Mouse (Mus musculus): ENCODE data around the gene Actl6a.
"Not testable (repeated sequence)": the region's sequence is repeated elsewhere in the genome, so short reads cannot be mapped to it uniquely, and the experiment has no call there.

Gene Actl6a

GRCm38 (mm10) chr3:32705647-32706348, at the start of gene Actl6a:
TSS of gene Actl6a (plus strand) at chr3:32706298.
- not testable (repeated sequence) for DNase-seq (ENCODE audit: inconsistent ontology term)

- DNase-seq (ENCODE audit: inconsistent ontology term), result no peak
Observed at GRCm38 (mm10) chr3:32656398-32656994, 49.6 kb upstream of the Actl6a start.

DNA sequence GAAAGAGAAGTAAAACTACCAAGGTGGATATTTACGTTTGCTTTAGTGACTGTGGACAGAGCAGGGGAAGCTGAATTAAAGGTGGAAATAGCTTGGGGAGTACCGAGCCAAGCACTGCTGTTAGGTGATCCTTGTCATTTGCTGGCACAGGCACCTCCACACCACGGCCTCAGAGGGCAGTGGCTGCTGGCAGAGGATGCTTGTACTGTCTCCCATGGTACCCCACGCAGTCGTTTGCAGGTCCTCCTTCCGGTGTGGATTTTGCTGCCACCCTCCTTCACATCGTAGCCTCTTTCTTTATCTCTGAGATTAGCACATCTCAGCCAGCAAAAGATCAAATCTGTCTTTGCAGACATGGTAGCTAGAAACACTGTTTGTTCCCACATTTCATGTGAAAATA, 47.7 kb upstream of the Actl6a start:
- DNase-seq (ENCODE audit: inconsistent ontology term), result no peak

DNA sequence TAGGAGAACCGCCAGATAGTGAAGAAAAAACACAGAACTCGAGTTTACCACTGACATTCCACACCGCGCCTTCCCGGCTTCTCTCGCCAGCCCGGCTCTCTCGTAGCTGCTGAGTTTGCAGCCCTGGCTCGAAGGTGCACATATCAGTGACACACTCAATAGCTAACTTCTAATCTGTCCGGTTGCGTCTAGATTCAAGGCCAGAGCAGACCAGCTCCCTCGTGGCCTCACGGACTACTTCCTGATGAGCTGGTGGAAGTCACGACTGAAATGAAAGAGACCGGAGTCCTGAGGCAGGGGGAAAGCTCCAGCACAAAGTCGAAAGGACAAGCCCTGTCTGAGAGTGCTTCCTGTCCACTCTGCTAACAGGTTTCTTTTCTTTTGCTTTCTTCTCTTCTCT, 47.3 kb upstream of the Actl6a start:
- no peak for DNase-seq (ENCODE audit: inconsistent ontology term)

- DNase-seq (ENCODE audit: inconsistent ontology term), result no peak
Observed at GRCm38 (mm10) chr3:32659506-32659905, 46.6 kb upstream of the Actl6a start.

- DNase-seq (ENCODE audit: inconsistent ontology term), result no peak
Observed at GRCm38 (mm10) chr3:32660276-32660675, 45.8 kb upstream of the Actl6a start.

GRCm38 (mm10) chr3:32660831-32661555, 45.1 kb upstream of the Actl6a start:
- no peak for DNase-seq (ENCODE audit: inconsistent ontology term)

GRCm38 (mm10) chr3:32661556-32661930, 44.6 kb upstream of the Actl6a start:
- DNase-seq (ENCODE audit: inconsistent ontology term), result no peak

- no peak for DNase-seq (ENCODE audit: inconsistent ontology term)
Observed at GRCm38 (mm10) chr3:32668256-32668959, 37.7 kb upstream of the Actl6a start.

GRCm38 (mm10) chr3:32669211-32669610, 36.9 kb upstream of the Actl6a start:
- no peak for DNase-seq (ENCODE audit: inconsistent ontology term)

DNA sequence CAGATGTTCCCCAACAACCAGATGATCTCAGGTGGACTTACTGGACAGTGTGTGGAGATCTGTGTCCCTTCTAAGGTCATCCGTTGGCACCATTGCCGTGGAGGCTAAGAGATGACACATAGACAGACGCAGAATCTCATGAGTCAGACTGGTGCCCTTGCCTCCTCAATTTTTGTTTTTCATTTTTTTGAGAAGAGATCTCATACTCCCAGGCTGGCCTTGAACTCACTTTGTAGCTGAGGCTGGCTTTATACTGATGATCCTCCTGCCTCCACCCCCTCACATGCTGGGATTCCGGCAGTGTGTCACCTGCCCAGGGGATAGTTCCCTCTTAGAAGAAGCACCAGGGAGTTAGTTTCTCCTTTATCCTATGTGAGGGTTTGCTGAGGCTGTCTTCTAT, 35.9 kb upstream of the Actl6a start:
- no peak for DNase-seq (ENCODE audit: inconsistent ontology term)

DNA sequence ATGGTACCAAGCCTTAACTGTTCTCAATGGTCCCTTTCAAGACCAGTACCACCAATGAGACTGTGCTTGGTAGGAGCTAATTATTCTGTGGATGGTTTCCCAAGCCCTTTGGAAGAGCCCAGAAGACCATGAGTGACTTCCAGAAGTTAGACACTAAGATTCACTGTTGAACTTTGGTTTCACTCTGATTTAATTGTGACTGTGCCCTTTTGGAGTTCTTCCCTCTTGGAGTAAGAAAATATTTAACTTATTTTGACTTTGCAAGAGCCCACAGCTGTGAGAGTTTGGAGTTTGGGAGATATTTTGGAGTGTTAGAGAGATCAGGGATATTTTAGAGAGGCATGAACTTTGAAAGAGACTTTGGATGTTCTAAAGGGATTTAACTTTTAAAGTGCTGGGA, 32.9 kb upstream of the Actl6a start:
- DNase-seq (ENCODE audit: inconsistent ontology term), result no peak

- no peak for DNase-seq (ENCODE audit: inconsistent ontology term)
Observed at GRCm38 (mm10) chr3:32676393-32676792, 29.7 kb upstream of the Actl6a start.

GRCm38 (mm10) chr3:32682910-32683531, 23.1 kb upstream of the Actl6a start:
- DNase-seq (ENCODE audit: inconsistent ontology term), result no peak

DNA sequence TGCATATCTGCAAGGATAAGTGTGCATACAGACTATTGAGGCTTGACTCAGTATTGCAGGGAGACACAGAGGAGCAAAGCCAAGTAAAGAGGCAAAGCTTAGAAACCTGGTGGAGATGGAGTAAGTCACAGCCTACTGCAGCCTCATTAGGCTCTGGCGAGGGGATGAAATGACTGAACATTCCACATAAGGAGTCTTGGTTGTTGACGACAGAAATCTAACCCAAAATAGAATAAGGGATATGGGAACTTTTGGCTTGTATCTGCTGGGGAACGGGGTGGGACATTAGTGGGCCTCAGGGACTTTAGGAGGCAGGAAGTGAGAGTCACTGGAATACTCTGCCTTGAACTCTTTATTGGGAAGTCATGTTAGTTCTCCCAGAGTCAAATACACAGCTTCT, 21.5 kb upstream of the Actl6a start:
- no peak for DNase-seq (ENCODE audit: inconsistent ontology term)

- DNase-seq (ENCODE audit: inconsistent ontology term), result no peak
Observed at GRCm38 (mm10) chr3:32686537-32686936, 19.6 kb upstream of the Actl6a start.

DNA sequence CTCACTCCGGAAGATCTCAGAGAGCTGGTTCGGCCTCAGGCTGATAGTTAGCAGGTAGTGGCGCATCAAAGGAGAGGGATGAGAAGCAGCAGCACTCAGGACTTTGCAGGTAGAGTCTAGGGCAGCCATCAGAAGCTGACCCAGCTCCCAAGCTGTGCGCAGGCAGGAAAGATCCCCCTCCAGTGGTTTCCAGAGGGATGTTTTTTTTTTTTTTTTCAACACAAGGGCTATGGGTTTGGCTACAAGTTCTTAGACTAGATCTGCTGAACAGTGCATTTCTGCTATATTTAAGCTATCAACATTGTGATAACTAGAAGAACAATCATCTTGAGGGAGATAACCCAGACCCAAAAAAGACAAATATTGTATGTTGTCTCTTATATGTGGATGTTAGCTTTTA, 18.9 kb upstream of the Actl6a start:
- no peak for DNase-seq (ENCODE audit: inconsistent ontology term)

DNA sequence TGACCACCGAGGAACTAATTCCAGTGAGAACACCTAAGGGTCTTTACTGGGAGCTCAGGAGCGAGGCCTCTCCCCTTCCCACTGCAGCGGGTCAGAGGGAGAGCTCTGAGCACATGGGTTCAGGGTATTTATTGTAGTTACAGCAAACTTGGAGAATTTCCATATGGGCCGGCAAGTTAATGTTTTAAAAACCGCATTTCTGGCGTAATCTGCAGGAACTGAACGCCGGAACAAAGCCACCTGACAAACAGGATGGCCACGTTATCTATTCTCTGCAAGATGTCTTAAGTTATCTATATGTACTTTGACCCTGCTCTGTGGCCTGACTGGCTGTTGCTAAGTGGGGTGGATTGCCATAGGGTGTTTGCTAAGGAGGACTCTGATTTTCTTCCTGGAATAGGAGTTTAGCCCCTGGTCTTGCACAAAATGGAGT, 16.5 kb upstream of the Actl6a start:
- DNase-seq (ENCODE audit: inconsistent ontology term), result no peak

DNA sequence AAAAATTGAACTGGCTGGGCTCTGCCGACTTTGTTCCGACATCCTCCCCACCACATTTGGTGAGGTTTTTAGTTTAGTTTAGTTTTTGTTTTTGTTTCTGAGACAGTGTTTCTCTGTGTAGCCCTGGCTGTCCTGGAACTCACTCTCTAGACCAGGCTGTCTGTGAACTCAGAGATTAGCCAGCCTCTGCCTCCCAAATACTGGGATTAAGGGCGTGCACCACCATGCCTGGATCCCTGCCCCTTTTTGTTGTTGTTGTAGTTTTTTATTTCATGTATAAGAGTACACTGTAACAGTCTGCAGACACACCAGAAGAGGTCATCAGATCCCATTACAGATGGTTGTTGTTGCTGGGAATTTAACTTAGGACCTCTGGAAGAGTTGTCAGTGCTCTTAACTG, 16.1 kb upstream of the Actl6a start:
- no peak for DNase-seq (ENCODE audit: inconsistent ontology term)

- no peak for DNase-seq (ENCODE audit: inconsistent ontology term)
Observed at GRCm38 (mm10) chr3:32690901-32691300, 15.2 kb upstream of the Actl6a start.

DNA sequence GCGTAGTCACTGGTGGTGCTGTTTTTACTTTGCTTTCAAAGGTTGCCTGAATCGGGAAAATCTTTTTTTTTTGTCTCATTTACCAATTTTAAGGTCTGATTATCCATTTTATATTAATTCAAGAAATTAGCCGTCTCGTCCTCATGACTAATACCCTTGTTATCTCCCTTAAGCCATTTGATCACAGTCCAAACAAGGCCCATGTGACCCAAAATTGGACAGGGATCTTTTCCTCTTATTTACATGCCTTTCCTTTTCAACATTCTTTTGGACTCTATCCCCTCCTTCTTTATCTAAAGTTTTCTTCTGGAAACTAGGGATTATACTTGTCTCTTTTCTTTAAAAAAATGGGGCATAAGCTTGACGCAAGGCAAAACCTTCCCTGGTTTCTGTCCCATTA, 14.3 kb upstream of the Actl6a start:
- no peak for DNase-seq (ENCODE audit: inconsistent ontology term)

DNA sequence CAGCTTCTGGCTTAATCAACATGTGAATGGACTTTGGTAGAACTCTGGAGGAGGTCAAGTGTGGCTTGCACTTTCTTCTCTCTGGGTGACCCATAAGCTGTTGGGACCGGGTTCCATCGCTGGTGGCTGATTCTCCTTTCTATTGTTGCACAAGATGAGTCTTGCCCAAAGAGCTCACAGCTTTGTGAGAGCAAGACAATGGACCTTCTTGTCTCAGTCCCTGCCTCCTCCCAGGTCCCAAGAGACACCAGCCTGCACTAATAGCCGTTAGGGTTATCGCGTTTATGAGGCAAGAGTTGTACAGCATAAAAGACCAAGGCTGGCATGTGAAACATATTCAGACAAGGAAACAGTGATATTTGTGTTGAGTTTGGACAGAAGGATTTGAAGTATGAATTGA, 11.9 kb upstream of the Actl6a start:
- DNase-seq (ENCODE audit: inconsistent ontology term), result peak; percentile 62

All from Muller cell, postnatal 12 days (primary cell).